Mouse (Mus musculus) G1E (cell line): ENCODE measurements around the gene Smim13. TPM values are rescaled to one million over a fixed set of nuclear protein-coding genes. Genes with fewer than 3 reads are reported as not detected.
A peak's percentile ranks its signal among the peaks of the same experiment; 100 is the strongest.
"Not testable (repeated sequence)": the region's sequence is repeated elsewhere in the genome, so short reads cannot be mapped to it uniquely, and the experiment has no call there.

ENCODE experiments used
- ATAC-seq: 2 replicates; pipeline ENCODE4 v1.8.0; 2016; ENCODE audit warnings: mild to moderate bottlenecking; ENCODE audit not compliant: insufficient number of reproducible peaks, poor library complexity, low FRiP score, severe bottlenecking; ENCODE audit errors: extremely low read depth
- DNase-seq: peaks from one replicate; pipeline ENCODE4 v3.0.0; 2012; ENCODE audit warnings: low spot score
- H3K27me3 ChIP-seq: 2 replicates; pipeline ENCODE4 v1.6.1; 2012; ENCODE audit warnings: mild to moderate bottlenecking, low read length, inconsistent platforms; ENCODE audit not compliant: insufficient read depth
- H3K36me3 ChIP-seq: replicated peaks from 2 replicates; pipeline ENCODE3; 2012; ENCODE audit warnings: mild to moderate bottlenecking, inconsistent platforms
- H3K4me1 ChIP-seq: 2 replicates; pipeline ENCODE4 v1.6.1; 2012; ENCODE audit warnings: low read depth, low read length, inconsistent platforms, mixed read lengths; ENCODE audit not compliant: insufficient read depth
- H3K4me3 ChIP-seq: 2 replicates; pipeline ENCODE4 v1.5.1; 2012; ENCODE audit warnings: low read depth, mild to moderate bottlenecking, inconsistent platforms, low read length, moderate library complexity, mixed read lengths
- H3K9me3 ChIP-seq: replicated peaks from 2 replicates; pipeline ENCODE4 v1.6.1; 2012; ENCODE audit warnings: inconsistent platforms
- CTCF ChIP-seq: IDR thresholded peaks from 2 replicates; pipeline ENCODE4 v1.5.1; 2012; ENCODE audit warnings: low read depth, low read length, inconsistent platforms, mixed read lengths
- GATA1 ChIP-seq: IDR thresholded peaks from 2 replicates; pipeline ENCODE4 v1.6.1; 2012; ENCODE audit warnings: borderline replicate concordance, low read length, inconsistent platforms, mixed read lengths
- GATA2 ChIP-seq: IDR thresholded peaks from 2 replicates; pipeline ENCODE4 v1.6.1; 2012; ENCODE audit warnings: low read depth, low read length, inconsistent platforms, borderline replicate concordance
- POLR2AphosphoS5 ChIP-seq: IDR thresholded peaks from 2 replicates; pipeline ENCODE4 v1.6.1; 2012; ENCODE audit warnings: low read depth, low read length, inconsistent platforms; ENCODE audit not compliant: insufficient replicate concordance
- TAL1 ChIP-seq: conservative IDR thresholded peaks from 2 replicates; pipeline ENCODE4 v1.6.1; 2012; ENCODE audit warnings: low read depth, low read length, inconsistent platforms, mixed read lengths
- polyA plus RNA-seq: library from polyadenylated mRNA; stranded (reverse); fragments of >175 nt; gene quantifications from 2 replicates; pipeline ENCODE4 v1.2.3, GENCODE M21; 2012
- total RNA-seq, 2 experiments: library from RNA; stranded (forward) in 1 of 2; stranded (reverse) in 1 of 2; fragments of 200-1000 nt in 1 of 2; fragments of >200 nt in 1 of 2; fragmentation: Nextera tagmentation in 1 of 2; gene quantifications; 2 replicates each; pipeline ENCODE4 v1.2.3; 2014 to 2017

Gene Smim13
- 18.6 and 22.4 TPM in 2 replicates for total RNA-seq (2014; fragmentation: Nextera tagmentation)
- 12.6 and 14.4 TPM in 2 replicates for total RNA-seq (2017)
- 2.4 and 2.6 TPM in 2 replicates for polyA plus RNA-seq

DNA sequence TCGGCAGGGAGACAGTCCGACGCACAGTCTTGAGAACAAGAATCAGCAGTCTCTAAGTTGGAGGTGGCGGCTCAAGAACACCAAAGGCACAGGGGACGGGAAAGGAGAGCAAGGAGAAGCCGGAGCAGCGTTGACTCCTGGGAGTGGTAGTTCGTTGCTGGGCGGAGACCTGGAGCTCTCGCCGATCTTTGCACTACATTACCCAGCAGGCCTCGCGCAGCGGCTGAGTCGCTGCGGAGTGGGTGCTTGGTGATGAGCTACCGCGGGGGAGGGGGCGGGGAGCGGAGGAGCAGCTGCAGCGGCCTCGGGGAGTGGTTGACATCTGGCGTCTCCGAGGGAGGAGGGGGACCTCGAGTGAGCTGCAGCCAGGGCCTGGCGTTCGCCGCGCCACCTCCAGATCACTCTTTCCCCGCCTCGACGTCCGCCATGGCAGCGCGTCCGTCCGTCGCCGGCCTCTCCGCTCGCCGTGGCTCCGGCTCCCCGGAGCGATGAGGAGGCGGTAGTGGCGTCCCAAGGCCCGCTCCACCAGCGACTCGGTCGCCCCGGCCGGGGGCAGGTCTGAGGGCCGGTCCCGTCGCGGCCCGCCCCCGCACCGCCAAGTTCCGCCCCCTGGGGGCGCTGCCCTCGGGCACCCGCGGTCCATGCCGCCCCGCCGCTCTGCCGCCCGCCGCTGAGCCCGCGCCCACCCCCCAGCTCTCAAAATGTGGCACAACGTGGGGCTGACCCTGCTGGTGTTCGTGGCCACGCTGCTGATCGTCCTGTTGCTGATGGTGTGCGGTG, at the start of gene Smim13:
Smim13 (plus strand) TSS at position 307 of the 780 bp plus-strand sequence.
- ATAC-seq (peak; percentile 95), DNase-seq (peak; percentile 97)
- peaks cover 41% of the 10 kb centered on the region for H3K4me1 ChIP-seq
- no peak for TF ChIP-seq TAL1
- TF ChIP-seq GATA2, result no peak
- TF ChIP-seq POLR2AphosphoS5, result no peak
- peaks cover 18% of the 10 kb centered on the region for H3K36me3 ChIP-seq
- H3K27me3 ChIP-seq, result peaks cover 11% of the 10 kb centered on the region
- no peaks in the 10 kb centered on the region for H3K9me3 ChIP-seq
- peak within 1 kb of the TSS; percentile 92 for H3K4me3 ChIP-seq

DNA sequence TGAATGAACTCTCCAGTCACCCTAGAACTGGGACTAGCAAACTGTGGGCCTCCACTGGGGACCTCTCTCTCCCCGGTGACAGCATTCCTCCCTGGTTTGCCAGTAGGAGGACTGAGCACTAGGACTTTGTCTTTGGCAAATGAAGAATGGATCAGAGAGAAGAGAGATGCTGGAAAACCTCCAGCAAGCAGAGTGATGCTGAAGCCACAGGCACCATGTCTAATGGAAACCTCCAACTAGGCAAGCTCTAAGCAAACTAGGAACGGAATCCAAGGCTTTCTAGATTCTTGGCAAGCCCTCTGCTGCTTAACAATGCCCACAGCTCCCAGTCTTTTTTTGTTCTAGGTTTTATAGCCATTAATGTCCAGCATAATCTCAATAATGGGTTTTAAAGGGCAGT, 48.8 kb upstream of the Smim13 start:
- TF ChIP-seq CTCF (no peak), GATA1 (no peak)
- no peak for ATAC-seq
- H3K36me3 ChIP-seq, result no peaks in the 10 kb centered on the region
- no peak for DNase-seq
- no peaks in the 10 kb centered on the region for H3K4me1 ChIP-seq
- no peak overlapping the region for H3K4me3 ChIP-seq
- H3K9me3 ChIP-seq, result no peaks in the 10 kb centered on the region
- H3K27me3 ChIP-seq, result peaks cover 2% of the 10 kb centered on the region

- H3K4me1 ChIP-seq, result no peaks in the 10 kb centered on the region
- TF ChIP-seq GATA2 (no peak), CTCF (no peak), TAL1 (no peak), POLR2AphosphoS5 (no peak), GATA1 (no peak)
- DNase-seq, result no peak
- peaks cover 2% of the 10 kb centered on the region; the same call in 1 of the 2 replicates for H3K27me3 ChIP-seq
- no peaks in the 10 kb centered on the region for H3K36me3 ChIP-seq
- no peak overlapping the region for H3K4me3 ChIP-seq
- ATAC-seq, result no peak
- no peaks in the 10 kb centered on the region for H3K9me3 ChIP-seq
Observed at GRCm38 (mm10) chr13:41203289-41203688, 46.4 kb upstream of the Smim13 start.

DNA sequence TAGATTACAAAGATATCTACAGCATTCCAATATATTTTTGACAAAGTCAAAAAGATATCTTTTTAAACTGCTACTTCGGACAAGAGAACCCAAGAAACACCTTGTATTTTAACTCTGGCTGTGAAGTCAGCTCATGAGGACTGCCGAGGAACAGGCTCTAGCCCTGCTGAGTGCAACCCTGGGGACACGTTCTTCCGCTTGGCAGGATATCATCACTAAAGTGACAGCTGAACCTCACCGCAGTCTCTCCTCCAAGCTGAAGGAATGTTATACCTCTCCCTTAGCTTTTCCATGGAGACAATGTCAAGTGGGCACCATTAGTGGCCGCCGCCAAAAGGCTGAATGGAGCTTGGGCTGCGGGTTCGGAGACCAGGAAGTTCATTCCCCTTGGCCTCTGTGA, 46.0 kb upstream of the Smim13 start:
- H3K4me3 ChIP-seq, result no peak overlapping the region
- no peaks in the 10 kb centered on the region for H3K9me3 ChIP-seq
- H3K36me3 ChIP-seq, result no peaks in the 10 kb centered on the region
- no peaks in the 10 kb centered on the region for H3K4me1 ChIP-seq
- H3K27me3 ChIP-seq, result peaks cover 2% of the 10 kb centered on the region; the same call in 1 of the 2 replicates
- DNase-seq (no peak), ATAC-seq (no peak)
- no peak for TF ChIP-seq GATA2

DNA sequence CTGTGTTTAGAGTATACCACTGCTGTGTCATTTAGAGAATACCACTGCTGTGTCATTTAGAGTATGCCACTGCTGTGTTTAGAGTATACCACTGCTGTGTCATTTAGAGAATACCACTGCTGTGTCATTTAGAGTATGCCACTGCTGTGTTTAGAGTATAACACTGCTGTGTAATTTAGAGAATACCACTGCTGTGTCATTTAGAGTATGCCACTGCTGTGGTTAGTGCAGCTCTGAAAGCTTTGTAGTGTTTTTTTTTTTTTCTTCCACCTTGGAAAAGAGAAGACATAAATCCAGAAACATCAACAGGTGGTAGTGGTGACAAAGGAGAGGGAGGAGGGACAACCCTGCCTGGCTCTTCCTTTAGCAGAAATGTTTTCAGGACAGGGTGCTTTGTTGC, 44.1 kb upstream of the Smim13 start:
- not testable (repeated sequence) for H3K4me1 ChIP-seq, H3K36me3 ChIP-seq, DNase-seq, H3K9me3 ChIP-seq, ATAC-seq, H3K27me3 ChIP-seq, H3K4me3 ChIP-seq

DNA sequence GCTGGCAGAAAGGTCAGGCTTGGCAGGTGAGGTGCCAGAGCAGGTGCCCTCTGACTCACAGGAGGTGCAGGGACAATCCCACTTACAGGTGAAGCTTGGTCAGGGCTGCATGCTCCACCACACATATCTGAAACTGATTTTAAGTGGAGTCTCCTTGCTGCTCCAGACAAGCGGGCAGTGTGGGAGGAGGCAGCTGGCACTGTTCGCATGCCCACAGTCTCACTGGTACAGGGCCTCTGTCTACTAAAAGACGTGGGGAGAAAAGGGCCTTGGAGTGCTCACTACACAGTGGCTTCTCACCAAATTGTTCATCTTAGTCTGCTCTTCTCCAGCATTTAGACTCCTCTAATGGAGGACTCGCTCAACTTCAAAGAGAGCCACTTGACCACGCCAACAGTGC, 43.4 kb upstream of the Smim13 start:
- no peaks in the 10 kb centered on the region for H3K36me3 ChIP-seq
- peaks cover 2% of the 10 kb centered on the region; the same call in 1 of the 2 replicates for H3K27me3 ChIP-seq
- no peak overlapping the region for H3K4me3 ChIP-seq
- DNase-seq (no peak), ATAC-seq (no peak)
- no peak for TF ChIP-seq POLR2AphosphoS5
- no peak for TF ChIP-seq CTCF
- no peak for TF ChIP-seq TAL1
- TF ChIP-seq GATA1, result no peak
- TF ChIP-seq GATA2, result no peak
- H3K9me3 ChIP-seq, result no peaks in the 10 kb centered on the region
- H3K4me1 ChIP-seq, result no peaks in the 10 kb centered on the region

GRCm38 (mm10) chr13:41211276-41211675, 38.4 kb upstream of the Smim13 start:
- Histone ChIP-seq H3K27me3 (peaks cover 13% of the 10 kb centered on the region), H3K9me3 (no peaks in the 10 kb centered on the region), H3K36me3 (no peaks in the 10 kb centered on the region), H3K4me3 (no peak overlapping the region), H3K4me1 (no peaks in the 10 kb centered on the region)
- TF ChIP-seq CTCF (no peak), POLR2AphosphoS5 (no peak), TAL1 (no peak), GATA2 (no peak), GATA1 (no peak)
- no peak for ATAC-seq
- no peak for DNase-seq
